Comparison of ENCODE assay signal across 26 mouse cellular contexts in the genomic region with DNA sequence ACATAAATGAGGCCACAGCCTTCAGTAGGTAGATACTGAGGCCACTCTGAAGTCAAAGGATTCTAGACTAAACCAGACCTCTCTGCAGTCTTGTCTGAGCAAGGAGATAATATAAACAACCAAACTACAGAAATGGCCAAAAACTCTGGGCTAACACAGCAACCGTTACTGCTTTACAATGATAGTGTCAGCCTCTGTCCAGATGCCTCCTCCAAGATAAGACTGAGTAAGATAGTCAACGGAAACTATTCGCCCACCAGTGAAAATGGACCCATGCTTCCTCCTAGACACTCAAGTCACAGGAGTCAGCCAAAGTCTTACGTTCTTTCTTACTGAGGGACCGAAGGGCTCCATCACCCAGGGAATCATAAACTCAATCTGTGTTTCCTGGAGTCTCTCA. TPM values are rescaled to one million over a fixed set of nuclear protein-coding genes. Genes with fewer than 3 reads are reported as not detected.
DNase-seq lines count a peak whose midpoint lies in the region; ATAC-seq and TF ChIP-seq lines count a peak whose summit lies in the region.
"Had no signal": no experiment of that assay in that cellular context is flagged by ENCODE, and none has a peak within 500 bp of the region (broad histone marks: within the 10 kb centered on the region; RNA-seq: fewer than 3 reads in every experiment).

No protein-coding gene starts in this region.

- peak; percentile 24 for DNase-seq in intestine, embryonic 14.5 days (ENCODE audit: low spot score)
- DNase-seq in liver, embryonic 14.5 days (ENCODE audit: low read depth in 3 of 3, low spot score in 3 of 3): peak; percentile 61 to 64 (median 62)
- no peak for DNase-seq in embryo, embryonic 10.5 days (ENCODE audit: low spot score)
- DNase-seq in heart, embryonic 10.5 days (ENCODE audit: low spot score): no peak
- no peak for DNase-seq in right cerebral cortex, adult 18-20 months
- DNase-seq: adrenal gland, adult 8-10 months; cerebellum, postnatal 10 days; embryo, embryonic 11 days; kidney, adult 9 months; kidney, postnatal 14 days; lung, adult 18-20 months; lung, postnatal 10 days; thymus, adult 2 months; thymus, postnatal 4 days had no signal

- ATAC-seq in intestine, embryonic 14.5 days (replicated peaks; ENCODE audit: low FRiP score, low TSS enrichment, low read depth): no peak
- no peak for ATAC-seq in intestine, postnatal 0 days
- ATAC-seq in erythroblast, adult 5-6 weeks (replicated peaks; ENCODE audit: low FRiP score, poor library complexity, severe bottlenecking): peak; percentile 70
- ATAC-seq in liver, embryonic 14.5 days (ENCODE audit: insufficient read depth): peak; percentile 80
- peak; percentile 91 for ATAC-seq in megakaryocyte-erythroid progenitor cell, adult 5-6 weeks (replicated peaks; ENCODE audit: low FRiP score, low TSS enrichment, poor library complexity, severe bottlenecking)
- ATAC-seq: CD4-positive, CD25-positive, alpha-beta regulatory T cell, adult 4 months; forebrain, embryonic 14.5 days; inflammation-experienced regulatory T-cells, adult 6 months; midbrain, embryonic 13.5 days had no signal

- H3K4me2 ChIP-seq in intestine, embryonic 14.5 days (ENCODE audit: low read length): no peak overlapping the region
- H3K4me2 ChIP-seq in intestine, postnatal 0 days (replicated peaks; ENCODE audit: low read depth): no peak overlapping the region
- H3K4me2 ChIP-seq in liver, embryonic 14.5 days (ENCODE audit: low read depth): peak overlapping the region; percentile 38
- H3K4me2 ChIP-seq: embryonic facial prominence, embryonic 13.5 days; heart, embryonic 13.5 days; hindbrain, embryonic 13.5 days; midbrain, embryonic 13.5 days; neural tube, embryonic 12.5 days had no signal

- 76% methylated on average over 5 of the region's 5 CpGs for WGBS in intestine, embryonic 14.5 days
- 76% methylated on average over 5 of the region's 5 CpGs for WGBS in intestine, postnatal 0 days
- WGBS in liver, embryonic 14.5 days (ENCODE audit: insufficient replicate concordance): 14% methylated on average over 5 of the region's 5 CpGs
- 58% methylated on average over 5 of the region's 5 CpGs for WGBS in heart, embryonic 10.5 days

- no peak overlapping the region for H3K27ac ChIP-seq in intestine, embryonic 14.5 days (ENCODE audit: low read depth)
- H3K27ac ChIP-seq in intestine, postnatal 0 days (ENCODE audit: low read depth, low read length): no peak overlapping the region
- peak overlapping the region; percentile 74 for H3K27ac ChIP-seq in liver, embryonic 14.5 days
- no peak overlapping the region for H3K27ac ChIP-seq in heart, embryonic 10.5 days
- H3K27ac ChIP-seq: embryonic facial prominence, embryonic 13.5 days; heart, embryonic 13.5 days; hindbrain, embryonic 13.5 days; layer of hippocampus, adult 2 months; midbrain, embryonic 13.5 days; neural tube, embryonic 12.5 days had no signal

- no peaks in the 10 kb centered on the region for H3K9me3 ChIP-seq in intestine, embryonic 14.5 days (ENCODE audit: control insufficient read depth, low read length)
- no peaks in the 10 kb centered on the region for H3K9me3 ChIP-seq in intestine, postnatal 0 days (ENCODE audit: control insufficient read depth)
- H3K9me3 ChIP-seq in liver, embryonic 14.5 days (ENCODE audit: control insufficient read depth, low read length): no peaks in the 10 kb centered on the region
- no peaks in the 10 kb centered on the region for H3K9me3 ChIP-seq in heart, embryonic 10.5 days
- H3K9me3 ChIP-seq: embryonic facial prominence, embryonic 13.5 days; heart, embryonic 13.5 days; hindbrain, embryonic 13.5 days; midbrain, embryonic 13.5 days; neural tube, embryonic 12.5 days had no signal

- peaks cover 7% of the 10 kb centered on the region; the same call in 1 of the 2 replicates for H3K36me3 ChIP-seq in intestine, embryonic 14.5 days (ENCODE audit: control insufficient read depth, insufficient read depth, low read length)
- peaks cover 12% of the 10 kb centered on the region; the same call in 1 of the 2 replicates for H3K36me3 ChIP-seq in intestine, postnatal 0 days (ENCODE audit: control insufficient read depth, insufficient read depth)
- H3K36me3 ChIP-seq in liver, embryonic 14.5 days (replicated peaks; ENCODE audit: control insufficient read depth, insufficient read depth, low read depth): no peaks in the 10 kb centered on the region; the same call in 1 of the 2 replicates
- peaks cover 4% of the 10 kb centered on the region; the same call in 1 of the 2 replicates for H3K36me3 ChIP-seq in heart, embryonic 10.5 days
- H3K36me3 ChIP-seq: embryonic facial prominence, embryonic 13.5 days; hindbrain, embryonic 13.5 days; neural tube, embryonic 12.5 days had no signal

- no peaks in the 10 kb centered on the region for H3K27me3 ChIP-seq in intestine, embryonic 14.5 days (replicated peaks; ENCODE audit: control insufficient read depth, insufficient read depth, low read length)
- H3K27me3 ChIP-seq in intestine, postnatal 0 days (replicated peaks; ENCODE audit: control insufficient read depth, insufficient read depth, low read length): no peaks in the 10 kb centered on the region
- H3K27me3 ChIP-seq in liver, embryonic 14.5 days (ENCODE audit: control insufficient read depth, insufficient read depth, low read length): no peaks in the 10 kb centered on the region
- H3K27me3 ChIP-seq in heart, embryonic 10.5 days (ENCODE audit: insufficient read depth, poor library complexity, severe bottlenecking): no peaks in the 10 kb centered on the region
- H3K27me3 ChIP-seq: embryonic facial prominence, embryonic 13.5 days; heart, embryonic 13.5 days; hindbrain, embryonic 13.5 days; midbrain, embryonic 13.5 days; neural tube, embryonic 12.5 days had no signal

- TF ChIP-seq CTCF in intestine, postnatal 0 days (IDR thresholded peaks at IDR 0.05; ENCODE audit: low read depth): no peak
- TF ChIP-seq CTCF in liver, embryonic 14.5 days (IDR thresholded peaks at IDR 0.05; ENCODE audit: low read depth): no peak

- TF ChIP-seq EP300 in liver, embryonic 14.5 days (IDR thresholded peaks at IDR 0.05; ENCODE audit: low read depth): peak; percentile 95

- H3K4me3 ChIP-seq in intestine, embryonic 14.5 days (ENCODE audit: low read depth, low read length): no peak overlapping the region
- no peak overlapping the region for H3K4me3 ChIP-seq in intestine, postnatal 0 days (ENCODE audit: low read depth, low read length)
- H3K4me3 ChIP-seq in liver, embryonic 14.5 days (ENCODE audit: insufficient read depth in 1 of 2, low read depth in 2 of 2, low read length in 2 of 2): no peak overlapping the region
- no peak overlapping the region for H3K4me3 ChIP-seq in heart, embryonic 10.5 days
- H3K4me3 ChIP-seq: embryonic facial prominence, embryonic 13.5 days; heart, embryonic 13.5 days; hindbrain, embryonic 13.5 days; layer of hippocampus, adult 2 months; midbrain, embryonic 13.5 days; neural tube, embryonic 12.5 days had no signal

- H3K9ac ChIP-seq in intestine, embryonic 14.5 days (ENCODE audit: low read length): no peak overlapping the region
- H3K9ac ChIP-seq in intestine, postnatal 0 days (ENCODE audit: low read depth, low read length): no peak overlapping the region
- no peak overlapping the region; the same call in 1 of the 2 replicates for H3K9ac ChIP-seq in liver, embryonic 14.5 days (replicated peaks)
- H3K9ac ChIP-seq: embryonic facial prominence, embryonic 13.5 days; heart, embryonic 13.5 days; hindbrain, embryonic 13.5 days; midbrain, embryonic 13.5 days; neural tube, embryonic 12.5 days had no signal

- no peaks in the 10 kb centered on the region for H3K4me1 ChIP-seq in intestine, embryonic 14.5 days (replicated peaks; ENCODE audit: control insufficient read depth, insufficient read depth, low read length)
- H3K4me1 ChIP-seq in intestine, postnatal 0 days (replicated peaks; ENCODE audit: control insufficient read depth, insufficient read depth, low read length): no peaks in the 10 kb centered on the region
- peaks cover 14 to 24% of the 10 kb centered on the region in 2 experiments for H3K4me1 ChIP-seq in liver, embryonic 14.5 days (replicated peaks; ENCODE audit: control insufficient read depth in 2 of 2, insufficient read depth in 2 of 2, low read length in 1 of 2)
- H3K4me1 ChIP-seq in heart, embryonic 10.5 days: peaks cover under 1% of the 10 kb centered on the region; the same call in 1 of the 2 replicates
- H3K4me1 ChIP-seq: embryonic facial prominence, embryonic 13.5 days; heart, embryonic 13.5 days; hindbrain, embryonic 13.5 days; midbrain, embryonic 13.5 days; neural tube, embryonic 12.5 days had no signal

RNA-seq across cellular contexts. Expression of a gene that starts 29.1 kb away (rescaled TPM):
- 16.0 and 19.1 TPM in 2 replicates for polyA plus RNA-seq in intestine, embryonic 14.5 days (2014; fragmentation: Nextera tagmentation; extraction: Ambion mirVana)
- polyA plus RNA-seq in intestine, postnatal 0 days (2015; fragmentation: Nextera tagmentation; extraction: Ambion mirVana): 6.2 and 7.6 TPM in 2 replicates
- 3.8 and 15.2 TPM in 2 replicates for total RNA-seq in erythroblast, adult 5-6 weeks (2015; ENCODE audit: low replicate concordance)
- total RNA-seq in erythroblast, adult 5-6 weeks (2017; ENCODE audit: low replicate concordance): 3.8 and 14.0 TPM in 2 replicates
- 3.3 and 4.0 TPM in 2 replicates for polyA plus RNA-seq in liver, embryonic 14.5 days (2012; rRNA removed)
- polyA plus RNA-seq in liver, embryonic 14.5 days (2014; fragmentation: Nextera tagmentation; extraction: Ambion mirVana): 9.0 and 9.5 TPM in 2 replicates
- total RNA-seq in megakaryocyte-erythroid progenitor cell, adult 5-6 weeks (2014; fragmentation: Nextera tagmentation): 18.6 and 22.4 TPM in 2 replicates
- total RNA-seq in megakaryocyte-erythroid progenitor cell, adult 5-6 weeks (2017): 10.9 and 16.6 TPM in 2 replicates
- 10.2 and 11.8 TPM in 2 replicates for polyA plus RNA-seq in heart, embryonic 10.5 days (2016; fragmentation: Nextera tagmentation; extraction: Ambion mirVana)

RNA-seq across cellular contexts. Expression of a gene that starts 29.2 kb away (rescaled TPM):
- 57.1 and 63.7 TPM in 2 replicates for polyA plus RNA-seq in intestine, embryonic 14.5 days (2014; fragmentation: Nextera tagmentation; extraction: Ambion mirVana)
- 43.5 and 48.7 TPM in 2 replicates for polyA plus RNA-seq in intestine, postnatal 0 days (2015; fragmentation: Nextera tagmentation; extraction: Ambion mirVana)
- 18.4 and 31.5 TPM in 2 replicates for total RNA-seq in erythroblast, adult 5-6 weeks (2015; ENCODE audit: low replicate concordance)
- total RNA-seq in erythroblast, adult 5-6 weeks (2017; ENCODE audit: low replicate concordance): 39.3 and 41.9 TPM in 2 replicates
- polyA plus RNA-seq in liver, embryonic 14.5 days (2012; rRNA removed): 21.0 and 33.2 TPM in 2 replicates
- 50.4 and 60.3 TPM in 2 replicates for polyA plus RNA-seq in liver, embryonic 14.5 days (2014; fragmentation: Nextera tagmentation; extraction: Ambion mirVana)
- total RNA-seq in megakaryocyte-erythroid progenitor cell, adult 5-6 weeks (2014; fragmentation: Nextera tagmentation): 281 and 287 TPM in 2 replicates
- 487 and 511 TPM in 2 replicates for total RNA-seq in megakaryocyte-erythroid progenitor cell, adult 5-6 weeks (2017)
- polyA plus RNA-seq in heart, embryonic 10.5 days (2016; fragmentation: Nextera tagmentation; extraction: Ambion mirVana): 63.7 and 73.3 TPM in 2 replicates

RNA-seq across cellular contexts. Expression of a gene that starts 36.1 kb away (rescaled TPM):
- polyA plus RNA-seq in intestine, embryonic 14.5 days (2014; fragmentation: Nextera tagmentation; extraction: Ambion mirVana): 19.8 and 20.0 TPM in 2 replicates
- 7.6 and 8.9 TPM in 2 replicates for polyA plus RNA-seq in intestine, postnatal 0 days (2015; fragmentation: Nextera tagmentation; extraction: Ambion mirVana)
- 6.5 and 19.4 TPM in 2 replicates for total RNA-seq in erythroblast, adult 5-6 weeks (2015; ENCODE audit: low replicate concordance)
- total RNA-seq in erythroblast, adult 5-6 weeks (2017; ENCODE audit: low replicate concordance): 30.5 and 31.9 TPM in 2 replicates
- polyA plus RNA-seq in liver, embryonic 14.5 days (2012; rRNA removed): 4.6 and 8.9 TPM in 2 replicates
- 16.5 and 16.6 TPM in 2 replicates for polyA plus RNA-seq in liver, embryonic 14.5 days (2014; fragmentation: Nextera tagmentation; extraction: Ambion mirVana)
- total RNA-seq in megakaryocyte-erythroid progenitor cell, adult 5-6 weeks (2014; fragmentation: Nextera tagmentation): 43.9 and 56.0 TPM in 2 replicates
- 94.8 and 107 TPM in 2 replicates for total RNA-seq in megakaryocyte-erythroid progenitor cell, adult 5-6 weeks (2017)
- 11.9 and 16.4 TPM in 2 replicates for polyA plus RNA-seq in heart, embryonic 10.5 days (2016; fragmentation: Nextera tagmentation; extraction: Ambion mirVana)

Comparison
In these comparisons a context has a peak if more than half of its experiments do, and no peak if none do; other contexts are left out.
1. ATAC-seq: peak in erythroblast, adult 5-6 weeks (single experiment), liver, embryonic 14.5 days (single experiment) and megakaryocyte-erythroid progenitor cell, adult 5-6 weeks (single experiment); none in intestine, embryonic 14.5 days (single experiment) and intestine, postnatal 0 days (single experiment).
2. DNase-seq: peak in intestine, embryonic 14.5 days (single experiment) and liver, embryonic 14.5 days (3 of 3); none in embryo, embryonic 10.5 days (single experiment), heart, embryonic 10.5 days (single experiment) and right cerebral cortex, adult 18-20 months (single experiment).